Comparison of ENCODE assay signal across 9 mouse cellular contexts in the genomic region with DNA sequence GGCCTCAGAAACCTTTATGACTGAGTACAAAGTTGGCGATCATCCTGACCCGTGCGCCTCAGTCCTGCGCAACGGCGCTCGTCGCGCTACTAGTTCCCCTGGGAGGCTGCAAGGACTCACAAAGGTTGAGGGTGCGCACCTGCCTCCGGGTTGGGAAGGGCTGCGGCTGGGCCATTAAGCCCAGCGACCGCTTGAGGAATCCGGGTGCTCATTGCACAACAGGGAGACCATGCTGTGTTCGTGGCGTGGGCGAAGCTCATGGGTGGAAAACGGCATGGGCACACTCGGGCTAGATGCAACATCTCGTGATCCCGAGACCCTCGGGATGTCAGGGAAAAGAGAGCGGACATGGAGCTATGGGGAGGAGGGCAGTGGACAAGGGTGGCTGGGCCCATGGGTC. TPM values are rescaled to one million over a fixed set of nuclear protein-coding genes. Genes with fewer than 3 reads are reported as not detected.
DNase-seq lines count a peak whose midpoint lies in the region; ATAC-seq and TF ChIP-seq lines count a peak whose summit lies in the region.
"Had no signal": no experiment of that assay in that cellular context is flagged by ENCODE, and none has a peak within 500 bp of the region (broad histone marks: within the 10 kb centered on the region; RNA-seq: fewer than 3 reads in every experiment).

No protein-coding gene starts in this region.

- H3K4me1 ChIP-seq in kidney, postnatal 0 days (replicated peaks; ENCODE audit: insufficient read depth, low read length): peaks cover 22% of the 10 kb centered on the region
- peaks cover 25% of the 10 kb centered on the region for H3K4me1 ChIP-seq in bone marrow macrophage, adult 2 months (ENCODE audit: control insufficient read depth, insufficient read depth, low read length)
- peaks cover 37% of the 10 kb centered on the region for H3K4me1 ChIP-seq in hindbrain, embryonic 14.5 days (replicated peaks; ENCODE audit: control insufficient read depth, insufficient read depth, low read length)
- peaks cover 48% of the 10 kb centered on the region for H3K4me1 ChIP-seq in midbrain, embryonic 12.5 days

- peak overlapping the region; percentile 29 for H3K4me3 ChIP-seq in kidney, postnatal 0 days (replicated peaks; ENCODE audit: low read depth, low read length)
- H3K4me3 ChIP-seq in bone marrow macrophage, adult 2 months (ENCODE audit: insufficient read depth, low read length): peak overlapping the region; percentile 69
- peak overlapping the region; percentile 48 for H3K4me3 ChIP-seq in hindbrain, embryonic 14.5 days (replicated peaks; ENCODE audit: low read length)
- H3K4me3 ChIP-seq in midbrain, embryonic 12.5 days: peak overlapping the region; percentile 52

- DNase-seq in kidney, postnatal 0 days (ENCODE audit: low spot score): no peak
- DNase-seq in kidney, postnatal 4 days: no peak
- DNase-seq in hindbrain, embryonic 14.5 days (ENCODE audit: low spot score): peak; percentile 72
- no peak for DNase-seq in cerebellum, postnatal 36 days
- no peak for DNase-seq in cerebellum, postnatal 25 days
- DNase-seq in c-Kit-positive CD71-positive TER-119-positive erythroid progenitor cells, embryonic 14.5 days (ENCODE audit: low spot score): no peak

- no peak for TF ChIP-seq POLR2A in bone marrow macrophage, adult 2 months (IDR thresholded peaks at IDR 0.05; ENCODE audit: borderline replicate concordance, low read depth, low read length)

- peak overlapping the region; percentile 72 for H3K9ac ChIP-seq in kidney, postnatal 0 days (ENCODE audit: low read depth, low read length)
- peak overlapping the region; percentile 95 for H3K9ac ChIP-seq in hindbrain, embryonic 14.5 days
- H3K9ac ChIP-seq in midbrain, embryonic 12.5 days (replicated peaks): peak overlapping the region; percentile 93

- no peaks in the 10 kb centered on the region for H3K27me3 ChIP-seq in kidney, postnatal 0 days (ENCODE audit: insufficient read depth, low read length)
- H3K27me3 ChIP-seq in hindbrain, embryonic 14.5 days (ENCODE audit: control insufficient read depth, insufficient read depth, low read length): no peaks in the 10 kb centered on the region
- no peaks in the 10 kb centered on the region for H3K27me3 ChIP-seq in midbrain, embryonic 12.5 days

- TF ChIP-seq CTCF in kidney, postnatal 0 days (IDR thresholded peaks at IDR 0.05; ENCODE audit: low read depth): no peak
- no peak for TF ChIP-seq CTCF in bone marrow macrophage, adult 2 months (IDR thresholded peaks at IDR 0.05; ENCODE audit: low read depth, low read length)

- peak overlapping the region; percentile 63 for H3K4me2 ChIP-seq in kidney, postnatal 0 days (ENCODE audit: low read length)
- H3K4me2 ChIP-seq in hindbrain, embryonic 14.5 days (replicated peaks): peak overlapping the region; percentile 96
- peak overlapping the region; percentile 71 for H3K4me2 ChIP-seq in midbrain, embryonic 12.5 days (replicated peaks)

- ATAC-seq in kidney, postnatal 0 days (replicated peaks; ENCODE audit: low FRiP score, low read depth): peak; percentile 18
- peak; percentile 5; the same call in 1 of the 2 replicates for ATAC-seq in hindbrain, embryonic 14.5 days (ENCODE audit: low FRiP score)
- ATAC-seq in midbrain, embryonic 12.5 days (ENCODE audit: low FRiP score, low read depth): peak; percentile 24

- no peaks in the 10 kb centered on the region for H3K36me3 ChIP-seq in kidney, postnatal 0 days (ENCODE audit: insufficient read depth, low read length)
- H3K36me3 ChIP-seq in hindbrain, embryonic 14.5 days (replicated peaks; ENCODE audit: control insufficient read depth, insufficient read depth): no peaks in the 10 kb centered on the region
- H3K36me3 ChIP-seq in midbrain, embryonic 12.5 days: no peaks in the 10 kb centered on the region

- no peaks in the 10 kb centered on the region for H3K9me3 ChIP-seq in kidney, postnatal 0 days (replicated peaks; ENCODE audit: low read length)
- no peaks in the 10 kb centered on the region for H3K9me3 ChIP-seq in hindbrain, embryonic 14.5 days (ENCODE audit: control insufficient read depth, low read length)
- H3K9me3 ChIP-seq in midbrain, embryonic 12.5 days: no peaks in the 10 kb centered on the region

- peak overlapping the region; percentile 98 for H3K27ac ChIP-seq in kidney, postnatal 0 days
- H3K27ac ChIP-seq in bone marrow macrophage, adult 2 months (ENCODE audit: insufficient read depth, low read depth, low read length): peak overlapping the region; percentile 97
- H3K27ac ChIP-seq in hindbrain, embryonic 14.5 days: peak overlapping the region; percentile 99
- H3K27ac ChIP-seq in midbrain, embryonic 12.5 days (replicated peaks): peak overlapping the region; percentile 99

- WGBS in kidney, postnatal 0 days: 2% methylated on average over 24 of the region's 24 CpGs
- 2% methylated on average over 24 of the region's 24 CpGs for WGBS in hindbrain, embryonic 14.5 days
- 2% methylated on average over 24 of the region's 24 CpGs for WGBS in midbrain, embryonic 12.5 days

RNA-seq across cellular contexts. Expression of a gene that starts 16.7 kb away (rescaled TPM):
- not detected in 2 replicates for polyA plus RNA-seq in kidney, postnatal 0 days (2015; fragmentation: Nextera tagmentation; extraction: Ambion mirVana)
- not detected in 2 replicates for polyA plus RNA-seq in bone marrow macrophage, adult 2 months (2012; ENCODE audit: insufficient read depth, insufficient read length, missing spikeins)
- not detected in 2 replicates for polyA plus RNA-seq in hindbrain, embryonic 14.5 days (2014; fragmentation: Nextera tagmentation; extraction: Ambion mirVana)
- polyA plus RNA-seq in midbrain, embryonic 12.5 days (2016; fragmentation: Nextera tagmentation; extraction: Ambion mirVana): not detected in 2 replicates
- polyA plus RNA-seq: brain, embryonic 14.5 days had no signal

RNA-seq across cellular contexts. Expression of a gene that starts 16.8 kb away (rescaled TPM):
- not detected in 2 replicates for polyA plus RNA-seq in kidney, postnatal 0 days (2015; fragmentation: Nextera tagmentation; extraction: Ambion mirVana)
- polyA plus RNA-seq in bone marrow macrophage, adult 2 months (2012; ENCODE audit: insufficient read depth, insufficient read length, missing spikeins): not detected in 2 replicates
- not detected in 2 replicates for polyA plus RNA-seq in hindbrain, embryonic 14.5 days (2014; fragmentation: Nextera tagmentation; extraction: Ambion mirVana)
- not detected in 2 replicates for polyA plus RNA-seq in midbrain, embryonic 12.5 days (2016; fragmentation: Nextera tagmentation; extraction: Ambion mirVana)
